In the genomic region with DNA sequence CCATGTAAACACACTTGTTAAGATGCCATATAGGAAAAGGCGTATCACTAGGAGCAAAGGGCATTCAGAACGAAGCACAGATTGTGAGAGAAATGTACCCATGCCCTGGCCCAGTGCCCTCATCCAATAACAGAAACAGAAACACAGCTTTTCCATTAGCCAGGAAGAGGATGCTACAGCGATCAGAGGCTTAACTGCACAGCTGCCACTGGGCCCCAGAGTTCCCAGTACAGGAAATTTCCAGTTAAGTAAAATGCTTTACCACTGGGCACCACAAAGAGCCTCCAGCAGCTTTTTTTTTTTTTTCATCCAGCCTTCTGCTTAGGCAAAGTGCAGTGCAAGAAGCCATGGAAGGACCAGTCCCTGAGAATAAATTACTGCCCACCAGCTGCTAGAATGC, we compare ENCODE assay signal across 26 mouse cellular contexts.
DNase-seq lines count a peak whose midpoint lies in the region; ATAC-seq lines count a peak whose summit lies in the region.
"Had no signal": no experiment of that assay in that cellular context is flagged by ENCODE, and none has a peak within 500 bp of the region (broad histone marks: within the 10 kb centered on the region; RNA-seq: fewer than 3 reads in every experiment).

No protein-coding gene starts in this region.

- peak; percentile 29 for DNase-seq in embryonic facial prominence, embryonic 14.5 days (ENCODE audit: low spot score)
- no peak for DNase-seq in embryonic facial prominence, embryonic 10.5 days (ENCODE audit: low spot score)
- no peak for DNase-seq in hindbrain, embryonic 11.5 days (ENCODE audit: low spot score)
- no peak for DNase-seq in neural tube, embryonic 10.5 days (ENCODE audit: extremely low spot score, low spot score)
- DNase-seq in retina, postnatal 7 days (ENCODE audit: low read depth, low spot score) = peak; percentile 11
- no peak for DNase-seq in frontal cortex, adult 2 months (ENCODE audit: extremely low spot score in 1 of 2, low spot score in 1 of 2)
- DNase-seq: adrenal gland, postnatal 36 days; cerebellum, adult 8-10 months; heart, adult 2 months; kidney, adult 18-20 months; kidney, postnatal 25 days; lung, postnatal 36 days; thymus, adult 2 months; thymus, postnatal 36 days had no signal

- no peak overlapping the region for H3K9ac ChIP-seq in embryonic facial prominence, embryonic 14.5 days (ENCODE audit: low read depth, low read length)
- no peak overlapping the region for H3K9ac ChIP-seq in hindbrain, embryonic 16.5 days (ENCODE audit: low read depth, low read length)
- no peak overlapping the region for H3K9ac ChIP-seq in hindbrain, embryonic 11.5 days (ENCODE audit: low read depth, low read length)
- no peak overlapping the region for H3K9ac ChIP-seq in neural tube, embryonic 14.5 days (replicated peaks; ENCODE audit: low read depth, low read length)
- H3K9ac ChIP-seq: embryonic facial prominence, embryonic 15.5 days; forebrain, embryonic 12.5 days; heart, embryonic 12.5 days; kidney, embryonic 15.5 days; limb, embryonic 13.5 days; midbrain, embryonic 13.5 days; neural tube, embryonic 13.5 days had no signal

- WGBS in embryonic facial prominence, embryonic 14.5 days = 66% methylated on average over 3 of the region's 3 CpGs
- WGBS in embryonic facial prominence, embryonic 10.5 days = 83% methylated on average over 3 of the region's 3 CpGs
- WGBS in hindbrain, embryonic 16.5 days = 48% methylated on average over 3 of the region's 3 CpGs
- WGBS in hindbrain, embryonic 11.5 days = 81% methylated on average over 3 of the region's 3 CpGs
- 65% methylated on average over 3 of the region's 3 CpGs for WGBS in neural tube, embryonic 14.5 days

- no peaks in the 10 kb centered on the region for H3K4me1 ChIP-seq in embryonic facial prominence, embryonic 14.5 days (ENCODE audit: control insufficient read depth, insufficient read depth, low read length)
- no peaks in the 10 kb centered on the region for H3K4me1 ChIP-seq in embryonic facial prominence, embryonic 10.5 days
- H3K4me1 ChIP-seq in hindbrain, embryonic 16.5 days (ENCODE audit: control insufficient read depth, insufficient read depth, low read depth, low read length) = no peaks in the 10 kb centered on the region
- no peaks in the 10 kb centered on the region for H3K4me1 ChIP-seq in hindbrain, embryonic 11.5 days (replicated peaks; ENCODE audit: control insufficient read depth, insufficient read depth, low read length)
- no peaks in the 10 kb centered on the region for H3K4me1 ChIP-seq in neural tube, embryonic 14.5 days (ENCODE audit: control insufficient read depth, insufficient read depth, low read length)
- H3K4me1 ChIP-seq: embryonic facial prominence, embryonic 15.5 days; forebrain, embryonic 12.5 days; heart, embryonic 12.5 days; kidney, embryonic 15.5 days; limb, embryonic 13.5 days had no signal

- no peak overlapping the region for H3K4me3 ChIP-seq in embryonic facial prominence, embryonic 14.5 days (ENCODE audit: low read depth, low read length)
- no peak overlapping the region for H3K4me3 ChIP-seq in embryonic facial prominence, embryonic 10.5 days
- no peak overlapping the region for H3K4me3 ChIP-seq in hindbrain, embryonic 16.5 days (ENCODE audit: low read length)
- H3K4me3 ChIP-seq in hindbrain, embryonic 11.5 days (ENCODE audit: low read depth, low read length) = no peak overlapping the region
- H3K4me3 ChIP-seq in neural tube, embryonic 14.5 days (ENCODE audit: low read depth, low read length) = no peak overlapping the region
- H3K4me3 ChIP-seq: embryonic facial prominence, embryonic 15.5 days; forebrain, embryonic 12.5 days; heart, adult 2 months; heart, embryonic 12.5 days; kidney, embryonic 15.5 days; limb, embryonic 13.5 days; midbrain, embryonic 13.5 days; myocyte; neural tube, embryonic 13.5 days had no signal

- H3K27ac ChIP-seq in embryonic facial prominence, embryonic 14.5 days (replicated peaks; ENCODE audit: low read depth, low read length) = no peak overlapping the region
- no peak overlapping the region for H3K27ac ChIP-seq in embryonic facial prominence, embryonic 10.5 days (replicated peaks)
- no peak overlapping the region for H3K27ac ChIP-seq in hindbrain, embryonic 16.5 days (ENCODE audit: low read depth, low read length)
- H3K27ac ChIP-seq in hindbrain, embryonic 11.5 days (ENCODE audit: low read depth, low read length) = no peak overlapping the region
- no peak overlapping the region for H3K27ac ChIP-seq in neural tube, embryonic 14.5 days (ENCODE audit: low read depth, low read length)
- H3K27ac ChIP-seq: embryonic facial prominence, embryonic 15.5 days; forebrain, embryonic 12.5 days; heart, adult 2 months; kidney, embryonic 15.5 days; limb, embryonic 13.5 days; midbrain, embryonic 13.5 days; neural tube, embryonic 13.5 days had no signal

- no peaks in the 10 kb centered on the region for H3K27me3 ChIP-seq in embryonic facial prominence, embryonic 14.5 days (replicated peaks; ENCODE audit: control insufficient read depth, insufficient read depth, low read length)
- H3K27me3 ChIP-seq in embryonic facial prominence, embryonic 10.5 days (replicated peaks; ENCODE audit: low read depth, poor library complexity, severe bottlenecking) = no peaks in the 10 kb centered on the region
- H3K27me3 ChIP-seq in hindbrain, embryonic 16.5 days (replicated peaks; ENCODE audit: control insufficient read depth, insufficient read depth, low read length) = no peaks in the 10 kb centered on the region
- H3K27me3 ChIP-seq in hindbrain, embryonic 11.5 days (ENCODE audit: control insufficient read depth, insufficient read depth, low read length) = no peaks in the 10 kb centered on the region
- no peaks in the 10 kb centered on the region for H3K27me3 ChIP-seq in neural tube, embryonic 14.5 days (ENCODE audit: control insufficient read depth, insufficient read depth, low read length)
- H3K27me3 ChIP-seq: embryonic facial prominence, embryonic 15.5 days; forebrain, embryonic 12.5 days; heart, embryonic 12.5 days; kidney, embryonic 15.5 days; limb, embryonic 13.5 days; neural tube, embryonic 13.5 days had no signal

- no peaks in the 10 kb centered on the region for H3K9me3 ChIP-seq in embryonic facial prominence, embryonic 14.5 days (ENCODE audit: control insufficient read depth, low read length)
- H3K9me3 ChIP-seq in embryonic facial prominence, embryonic 10.5 days = no peaks in the 10 kb centered on the region
- no peaks in the 10 kb centered on the region for H3K9me3 ChIP-seq in hindbrain, embryonic 16.5 days (ENCODE audit: control insufficient read depth, low read length)
- H3K9me3 ChIP-seq in hindbrain, embryonic 11.5 days (ENCODE audit: control insufficient read depth, low read length) = no peaks in the 10 kb centered on the region
- H3K9me3 ChIP-seq in neural tube, embryonic 14.5 days (ENCODE audit: control insufficient read depth, low read length) = no peaks in the 10 kb centered on the region
- H3K9me3 ChIP-seq: embryonic facial prominence, embryonic 15.5 days; forebrain, embryonic 12.5 days; heart, embryonic 12.5 days; kidney, embryonic 15.5 days; limb, embryonic 13.5 days; midbrain, embryonic 13.5 days; neural tube, embryonic 13.5 days had no signal

- H3K4me2 ChIP-seq in embryonic facial prominence, embryonic 14.5 days (ENCODE audit: low read depth, low read length) = no peak overlapping the region
- no peak overlapping the region for H3K4me2 ChIP-seq in hindbrain, embryonic 16.5 days (ENCODE audit: low read length)
- no peak overlapping the region for H3K4me2 ChIP-seq in hindbrain, embryonic 11.5 days (replicated peaks; ENCODE audit: low read depth, low read length)
- no peak overlapping the region for H3K4me2 ChIP-seq in neural tube, embryonic 14.5 days (ENCODE audit: low read depth, low read length)
- H3K4me2 ChIP-seq: embryonic facial prominence, embryonic 15.5 days; forebrain, embryonic 12.5 days; heart, embryonic 12.5 days; kidney, embryonic 15.5 days; limb, embryonic 13.5 days; liver, embryonic 11.5 days; midbrain, embryonic 13.5 days; neural tube, embryonic 13.5 days had no signal

- ATAC-seq in embryonic facial prominence, embryonic 14.5 days (ENCODE audit: low read depth) = no peak
- ATAC-seq in hindbrain, embryonic 16.5 days = peak; percentile 56
- no peak for ATAC-seq in hindbrain, embryonic 11.5 days (ENCODE audit: low FRiP score)
- peak; percentile 51; the same call in 1 of the 2 replicates for ATAC-seq in neural tube, embryonic 14.5 days (ENCODE audit: low read depth)
- ATAC-seq: CD4-positive, CD25-positive, alpha-beta regulatory T cell, adult 4 months; midbrain, embryonic 13.5 days had no signal

- no peaks in the 10 kb centered on the region for H3K36me3 ChIP-seq in embryonic facial prominence, embryonic 14.5 days (ENCODE audit: control insufficient read depth, insufficient read depth, low read length)
- no peaks in the 10 kb centered on the region for H3K36me3 ChIP-seq in embryonic facial prominence, embryonic 10.5 days (replicated peaks)
- H3K36me3 ChIP-seq in hindbrain, embryonic 16.5 days (ENCODE audit: control insufficient read depth, insufficient read depth, low read length) = no peaks in the 10 kb centered on the region
- no peaks in the 10 kb centered on the region for H3K36me3 ChIP-seq in hindbrain, embryonic 11.5 days (ENCODE audit: control insufficient read depth, insufficient read depth, low read length)
- H3K36me3 ChIP-seq in neural tube, embryonic 14.5 days (ENCODE audit: control insufficient read depth, insufficient read depth, low read length) = no peaks in the 10 kb centered on the region
- H3K36me3 ChIP-seq: embryonic facial prominence, embryonic 15.5 days; forebrain, embryonic 12.5 days; heart, embryonic 12.5 days; kidney, embryonic 15.5 days; limb, embryonic 13.5 days; midbrain, embryonic 13.5 days; neural tube, embryonic 13.5 days had no signal

Comparison
In these comparisons a context has a peak if more than half of its experiments do, and no peak if none do; other contexts are left out.
1. ATAC-seq: peak in hindbrain, embryonic 16.5 days (single experiment) and neural tube, embryonic 14.5 days (single experiment); none in embryonic facial prominence, embryonic 14.5 days (single experiment) and hindbrain, embryonic 11.5 days (single experiment).
2. DNase-seq: peak in embryonic facial prominence, embryonic 14.5 days (single experiment) and retina, postnatal 7 days (single experiment); none in embryonic facial prominence, embryonic 10.5 days (single experiment), hindbrain, embryonic 11.5 days (single experiment), neural tube, embryonic 10.5 days (single experiment) and frontal cortex, adult 2 months (0 of 2).